Mouse (Mus musculus): Measurements from ENCODE around the gene Rtkn2.

Rtkn2 gene

GRCm38 (mm10) chr10:68103988-68104387, 124.6 kb downstream of the Rtkn2 start:
- DNase-seq (ENCODE audit: low spot score in 2 of 2), result no peak

- no peak for DNase-seq (ENCODE audit: low spot score in 2 of 2)
Observed at GRCm38 (mm10) chr10:68104481-68104880, 125.1 kb downstream of the Rtkn2 start.

GRCm38 (mm10) chr10:68104881-68105781, 125.8 kb downstream of the Rtkn2 start:
- DNase-seq (ENCODE audit: low spot score in 2 of 2), result no peak

- no peak for DNase-seq (ENCODE audit: low spot score in 2 of 2)
Observed at GRCm38 (mm10) chr10:68106351-68106950, 127.1 kb downstream of the Rtkn2 start.

GRCm38 (mm10) chr10:68107716-68108115, 128.3 kb downstream of the Rtkn2 start:
- DNase-seq (ENCODE audit: low spot score in 2 of 2), result no peak
